Mouse (Mus musculus) stomach, embryonic 16.5 days (tissue): ENCODE results near the gene Ndufs5. TPM values are rescaled to one million over a fixed set of nuclear protein-coding genes. Genes with fewer than 3 reads are reported as not detected.

ENCODE experiments used
- ATAC-seq: fragments of 200-750 bp; cut with Nextera tagmentation; 2 replicates; pipeline ENCODE4 v1.8.0; 2017; ENCODE audit warnings: moderate number of reproducible peaks, moderate TSS enrichment; ENCODE audit not compliant: insufficient read depth, low FRiP score
- H3K27ac ChIP-seq: fragments of 300-500 bp; sonication (generic); 2 replicates; pipeline ENCODE4 v1.5.1; 2014; ENCODE audit warnings: low read length
- H3K27me3 ChIP-seq: fragments of 300-500 bp; sonication (generic); 2 replicates; pipeline ENCODE4 v1.6.1; 2014; ENCODE audit warnings: low read length, control low read depth, mixed read lengths; ENCODE audit not compliant: control insufficient read depth, insufficient read depth
- H3K36me3 ChIP-seq: fragments of 300-500 bp; sonication (generic); 2 replicates; pipeline ENCODE4 v1.6.1; 2014; ENCODE audit warnings: low read length; ENCODE audit not compliant: control insufficient read depth, insufficient read depth
- H3K4me1 ChIP-seq: fragments of 300-500 bp; sonication (generic); 2 replicates; pipeline ENCODE4 v1.6.1; 2014; ENCODE audit warnings: low read length, control low read depth, mixed read lengths; ENCODE audit not compliant: control insufficient read depth, insufficient read depth
- H3K4me2 ChIP-seq: fragments of 300-500 bp; sonication (generic); 2 replicates; pipeline ENCODE4 v1.6.1; 2014; ENCODE audit warnings: low read depth, low read length, mixed read lengths
- H3K4me3 ChIP-seq: fragments of 300-500 bp; sonication (generic); replicated peaks from 2 replicates; pipeline ENCODE4 v1.5.1; 2014; ENCODE audit warnings: mild to moderate bottlenecking, low read length
- H3K9ac ChIP-seq: fragments of 300-500 bp; sonication (generic); 2 replicates; pipeline ENCODE4 v1.6.1; 2014; ENCODE audit warnings: low read length
- H3K9me3 ChIP-seq: fragments of 300-500 bp; sonication (generic); replicated peaks from 2 replicates; pipeline ENCODE4 v1.6.1; 2016; ENCODE audit warnings: low read length, control low read depth; ENCODE audit not compliant: control insufficient read depth
- WGBS: fragments of 180-500 bp; shearing (Covaris S2); extraction: QIAGEN DNeasy Blood & Tissue Kit; methylation state at CpG from one replicate; pipeline ENCODE4 v1.1.7; 2014; 5-methylcytosine and 5-hydroxymethylcytosine counted together
- polyA plus RNA-seq: library from polyadenylated mRNA; unstranded; fragments of >200 nt; fragmentation: Nextera tagmentation; extraction: Ambion mirVana; gene quantifications from 2 replicates; pipeline ENCODE4 v1.2.1, GENCODE M21; 2015

Ndufs5 gene
- polyA plus RNA-seq = 288 and 291 TPM in 2 replicates

GRCm38 (mm10) chr4:123717574-123718433 is at the start of gene Ndufs5:
TSS of gene Ndufs5 (minus strand) at chr4:123718202.
- Histone ChIP-seq H3K9ac (peak within 1 kb of the TSS; percentile 93), H3K27ac (peak within 1 kb of the TSS; percentile 66), H3K27me3 (no peaks in the 10 kb centered on the region), H3K4me1 (peaks cover 2% of the 10 kb centered on the region; the same call in 1 of the 2 replicates), H3K9me3 (no peaks in the 10 kb centered on the region), H3K4me3 (peak within 1 kb of the TSS; percentile 82), H3K4me2 (peak within 1 kb of the TSS; percentile 81), H3K36me3 (0 out of 2 replicates have a peak, but pooled peaks cover 7% of the 10 kb centered on the region)
- peak; percentile 98 for ATAC-seq
- WGBS = under 1% methylated on average over 40 of the region's 40 CpGs

- H3K9me3 ChIP-seq = no peaks in the 10 kb centered on the region
- 55% methylated on average over 6 of the region's 6 CpGs for WGBS
- H3K4me3 ChIP-seq = no peak overlapping the region
- no peak overlapping the region for H3K9ac ChIP-seq
- no peak overlapping the region for H3K4me2 ChIP-seq
- ATAC-seq = no peak
- no peaks in the 10 kb centered on the region for H3K27me3 ChIP-seq
- H3K36me3 ChIP-seq = no peaks in the 10 kb centered on the region
- H3K4me1 ChIP-seq = no peaks in the 10 kb centered on the region
- H3K27ac ChIP-seq = no peak overlapping the region
Measured at GRCm38 (mm10) chr4:123765071-123765470, 47.1 kb upstream of the Ndufs5 start.

- no peak overlapping the region for H3K4me3 ChIP-seq
- WGBS = 64% methylated on average over 4 of the region's 4 CpGs
- 0 out of 2 replicates have a peak, but pooled peaks have one; percentile 56 for ATAC-seq
Measured at GRCm38 (mm10) chr4:123758306-123758705, 40.3 kb upstream of the Ndufs5 start.

DNA sequence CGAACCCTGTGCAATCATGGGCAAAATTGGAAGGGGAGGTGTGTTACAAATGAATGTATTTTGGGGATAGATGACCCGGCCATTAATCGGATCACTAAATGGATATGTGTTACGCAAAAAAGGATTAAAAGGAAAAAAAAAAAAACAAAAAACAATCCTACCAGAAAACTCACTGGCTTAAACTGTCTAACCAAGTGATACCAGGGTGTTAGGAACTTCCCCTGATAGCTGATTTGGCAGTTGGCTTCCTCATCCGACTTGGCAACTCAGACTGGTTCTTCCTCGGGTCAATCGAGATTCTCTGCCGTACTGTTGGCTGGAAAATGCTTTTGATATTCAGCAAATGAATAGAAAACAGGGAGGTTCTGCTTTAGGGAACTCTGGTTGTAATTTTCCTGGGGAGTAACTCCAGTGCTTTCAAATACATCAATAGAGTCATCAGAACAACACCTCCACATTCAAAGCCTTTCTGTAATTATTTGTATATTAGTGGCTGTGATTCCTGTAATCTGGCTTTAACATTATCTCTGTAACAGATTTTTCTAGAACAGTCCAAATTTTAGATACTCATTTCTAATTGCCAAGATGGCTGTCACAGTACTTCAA is 32.8 kb upstream of the Ndufs5 start:
- Histone ChIP-seq H3K4me3 (peak overlapping the region; percentile 80), H3K27me3 (no peaks in the 10 kb centered on the region), H3K4me2 (peak overlapping the region; percentile 70), H3K4me1 (peaks cover 15% of the 10 kb centered on the region), H3K9me3 (no peaks in the 10 kb centered on the region), H3K9ac (peak overlapping the region; percentile 72), H3K27ac (no peak overlapping the region), H3K36me3 (no peaks in the 10 kb centered on the region)
- WGBS = 2% methylated on average over 8 of the region's 8 CpGs
- no peak for ATAC-seq

More at GRCm38 (mm10) chr4:123758306-123758705, 40.3 kb upstream of the Ndufs5 start:
- Histone ChIP-seq H3K36me3 (no peaks in the 10 kb centered on the region), H3K27ac (no peak overlapping the region), H3K27me3 (no peaks in the 10 kb centered on the region), H3K9ac (no peak overlapping the region), H3K4me2 (no peak overlapping the region), H3K4me1 (no peaks in the 10 kb centered on the region), H3K9me3 (no peaks in the 10 kb centered on the region)

- peak within 1 kb of the TSS; percentile 80 for H3K4me3 ChIP-seq
- no peaks in the 10 kb centered on the region for H3K9me3 ChIP-seq
- H3K27me3 ChIP-seq = no peaks in the 10 kb centered on the region
- H3K9ac ChIP-seq = peak within 1 kb of the TSS; percentile 88
- peak within 1 kb of the TSS; percentile 77 for H3K27ac ChIP-seq
- WGBS = under 1% methylated on average over 46 of the region's 46 CpGs
- peak within 1 kb of the TSS; percentile 84 for H3K4me2 ChIP-seq
- peak; percentile 99 for ATAC-seq
- peaks cover 15% of the 10 kb centered on the region for H3K4me1 ChIP-seq
- no peaks in the 10 kb centered on the region for H3K36me3 ChIP-seq
Measured at GRCm38 (mm10) chr4:123750152-123750651, 32.2 kb upstream of the Ndufs5 start, which contains the start of gene Akirin1. TSS of gene Akirin1 (minus strand) at chr4:123750345.

GRCm38 (mm10) chr4:123749484-123750130 is 31.6 kb upstream of the Ndufs5 start:
- WGBS = 1% methylated on average over 54 of the region's 55 CpGs
- H3K36me3 ChIP-seq = no peaks in the 10 kb centered on the region
- H3K27ac ChIP-seq = peak overlapping the region; percentile 77
- peak overlapping the region; percentile 88 for H3K9ac ChIP-seq
- H3K27me3 ChIP-seq = no peaks in the 10 kb centered on the region
- peaks cover 15% of the 10 kb centered on the region for H3K4me1 ChIP-seq
- H3K4me3 ChIP-seq = peak overlapping the region; percentile 80
- no peaks in the 10 kb centered on the region for H3K9me3 ChIP-seq
- H3K4me2 ChIP-seq = peak overlapping the region; percentile 84
- peak; percentile 73 for ATAC-seq

- H3K27me3 ChIP-seq = no peaks in the 10 kb centered on the region
- no peaks in the 10 kb centered on the region for H3K36me3 ChIP-seq
- peaks cover 15% of the 10 kb centered on the region for H3K4me1 ChIP-seq
- H3K9ac ChIP-seq = peak overlapping the region; percentile 88
- no peaks in the 10 kb centered on the region for H3K9me3 ChIP-seq
- peak overlapping the region; percentile 77; the same call in 1 of the 2 replicates for H3K27ac ChIP-seq
- no peak for ATAC-seq
- peak overlapping the region; percentile 80 for H3K4me3 ChIP-seq
- H3K4me2 ChIP-seq = peak overlapping the region; percentile 84
- 10% methylated on average over 10 of the region's 10 CpGs for WGBS
Measured at GRCm38 (mm10) chr4:123748726-123749415, 30.9 kb upstream of the Ndufs5 start.

GRCm38 (mm10) chr4:123745221-123745775 is 27.3 kb upstream of the Ndufs5 start:
- no peak overlapping the region for H3K27ac ChIP-seq
- H3K4me1 ChIP-seq = peaks cover 15% of the 10 kb centered on the region
- no peak overlapping the region for H3K4me2 ChIP-seq
- ATAC-seq = no peak
- 91% methylated on average over 4 of the region's 4 CpGs for WGBS
- no peak overlapping the region for H3K9ac ChIP-seq
- H3K36me3 ChIP-seq = 0 out of 2 replicates have a peak, but pooled peaks cover 3% of the 10 kb centered on the region
- H3K9me3 ChIP-seq = no peaks in the 10 kb centered on the region
- no peak overlapping the region for H3K4me3 ChIP-seq
- no peaks in the 10 kb centered on the region for H3K27me3 ChIP-seq
